Mouse (Mus musculus) E14TG2a.4 (cell line): Measurements from ENCODE around the gene Vmn1r8.
"Not testable (repeated sequence)": the region's sequence is repeated elsewhere in the genome, so short reads cannot be mapped to it uniquely, and the experiment has no call there.

Source experiments
- H3K27me3 ChIP-seq: 2 replicates; pipeline ENCODE4 v1.6.1; 2014; ENCODE audit warnings: low read length, control low read depth; ENCODE audit not compliant: insufficient read depth
- H3K36me3 ChIP-seq: 2 replicates; pipeline ENCODE4 v1.6.1; 2014; ENCODE audit warnings: low read length, control low read depth; ENCODE audit not compliant: insufficient read depth
- H3K4me1 ChIP-seq: replicated peaks from 2 replicates; pipeline ENCODE4 v1.6.1; 2014; ENCODE audit warnings: low read depth, low read length, control low read depth
- H3K4me3 ChIP-seq: replicated peaks from 2 replicates; pipeline ENCODE4 v1.5.1; 2014; ENCODE audit warnings: mild to moderate bottlenecking, low read length
- H3K9me3 ChIP-seq: 2 replicates; pipeline ENCODE4 v1.6.1; 2014; ENCODE audit warnings: low read length, control low read depth
- CTCF ChIP-seq: conservative IDR thresholded peaks from 2 replicates; pipeline ENCODE4 v1.5.1; 2014; ENCODE audit warnings: low read length
- NANOG ChIP-seq: IDR thresholded peaks from 2 replicates; pipeline ENCODE4 v1.6.1; 2014; ENCODE audit warnings: borderline replicate concordance, low read length, mixed read lengths
- POU5F1 ChIP-seq: IDR thresholded peaks from 2 replicates; pipeline ENCODE4 v1.6.1; 2014; ENCODE audit warnings: low read length, borderline replicate concordance

Gene Vmn1r8

GRCm38 (mm10) chr6:57031984-57032383 is at the start of gene Vmn1r8:
Gene Vmn1r8, plus strand, starts transcription at chr6:57032284.
- no peak for TF ChIP-seq POU5F1
- no peak for TF ChIP-seq NANOG
- no peak for TF ChIP-seq CTCF
- H3K27me3 ChIP-seq = no peaks in the 10 kb centered on the region
- no peak within 1 kb of the TSS for H3K4me3 ChIP-seq
- no peaks in the 10 kb centered on the region for H3K9me3 ChIP-seq
- no peaks in the 10 kb centered on the region for H3K36me3 ChIP-seq
- no peaks in the 10 kb centered on the region for H3K4me1 ChIP-seq

GRCm38 (mm10) chr6:56996943-56997342 is 35.1 kb upstream of the Vmn1r8 start, which contains the start of gene Vmn1r6:
Gene Vmn1r6, plus strand, starts transcription at chr6:56997243.
- no peak for TF ChIP-seq POU5F1
- TF ChIP-seq NANOG = no peak
- TF ChIP-seq CTCF = no peak
- no peak within 1 kb of the TSS for H3K4me3 ChIP-seq
- H3K27me3 ChIP-seq = no peaks in the 10 kb centered on the region
- H3K9me3 ChIP-seq = no peaks in the 10 kb centered on the region
- no peaks in the 10 kb centered on the region for H3K4me1 ChIP-seq
- no peaks in the 10 kb centered on the region for H3K36me3 ChIP-seq

- not testable (repeated sequence) for H3K9me3 ChIP-seq, H3K4me1 ChIP-seq, H3K27me3 ChIP-seq, H3K4me3 ChIP-seq, H3K36me3 ChIP-seq
These were observed 6.9 kb upstream of the Vmn1r8 start, which contains the start of gene Vmn1r7 for GRCm38 (mm10) chr6:57025224-57025623. Gene Vmn1r7, minus strand, starts transcription at chr6:57025324.

DNA sequence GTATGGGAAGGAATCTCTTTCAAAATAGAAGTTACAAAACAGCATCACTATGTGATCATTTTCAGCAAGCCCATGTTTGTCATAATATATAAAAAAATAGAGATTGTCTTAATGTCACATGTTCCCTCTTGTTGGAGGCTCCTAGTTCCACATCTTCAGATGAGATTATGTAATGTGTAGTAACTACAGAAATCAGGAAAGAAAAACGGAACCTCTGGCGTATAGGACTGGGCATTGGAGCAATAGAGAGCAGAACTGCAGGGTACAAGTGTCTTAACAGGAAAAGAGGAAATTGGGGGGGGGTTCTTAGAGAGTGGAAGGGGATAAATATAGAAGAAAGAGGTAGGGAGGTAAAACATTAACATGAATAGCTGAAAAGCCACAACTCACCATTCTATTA is 2.6 kb downstream of the Vmn1r8 start:
- no peak overlapping the region for H3K4me3 ChIP-seq
- H3K36me3 ChIP-seq = no peaks in the 10 kb centered on the region
- no peaks in the 10 kb centered on the region for H3K27me3 ChIP-seq
- TF ChIP-seq POU5F1 (no peak), NANOG (no peak), CTCF (no peak)
- no peaks in the 10 kb centered on the region for H3K4me1 ChIP-seq
- no peaks in the 10 kb centered on the region for H3K9me3 ChIP-seq

DNA sequence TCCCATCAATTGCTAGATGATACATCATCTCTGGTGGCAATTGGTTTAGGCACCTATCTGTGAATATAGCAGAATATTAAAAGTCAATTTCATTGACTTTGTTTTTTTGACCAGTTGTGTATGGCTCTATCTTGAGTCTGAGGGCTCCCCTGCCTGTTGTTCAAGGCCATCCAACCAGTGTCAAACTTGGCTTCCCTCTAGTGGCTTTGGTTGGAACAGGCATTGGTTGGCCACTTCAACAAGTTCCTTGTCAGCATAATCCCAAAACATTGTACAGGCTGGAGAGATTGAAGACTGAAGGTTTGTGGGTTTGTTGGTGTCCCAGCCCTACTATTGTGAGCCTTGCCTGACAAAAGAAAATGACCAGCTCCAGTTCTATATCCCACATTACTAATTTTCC is 31.6 kb downstream of the Vmn1r8 start:
- TF ChIP-seq NANOG (no peak), POU5F1 (no peak), CTCF (peak; percentile 36)
- H3K4me1 ChIP-seq = no peaks in the 10 kb centered on the region
- H3K36me3 ChIP-seq = no peaks in the 10 kb centered on the region
- H3K4me3 ChIP-seq = no peak overlapping the region
- H3K9me3 ChIP-seq = no peaks in the 10 kb centered on the region
- H3K27me3 ChIP-seq = no peaks in the 10 kb centered on the region

DNA sequence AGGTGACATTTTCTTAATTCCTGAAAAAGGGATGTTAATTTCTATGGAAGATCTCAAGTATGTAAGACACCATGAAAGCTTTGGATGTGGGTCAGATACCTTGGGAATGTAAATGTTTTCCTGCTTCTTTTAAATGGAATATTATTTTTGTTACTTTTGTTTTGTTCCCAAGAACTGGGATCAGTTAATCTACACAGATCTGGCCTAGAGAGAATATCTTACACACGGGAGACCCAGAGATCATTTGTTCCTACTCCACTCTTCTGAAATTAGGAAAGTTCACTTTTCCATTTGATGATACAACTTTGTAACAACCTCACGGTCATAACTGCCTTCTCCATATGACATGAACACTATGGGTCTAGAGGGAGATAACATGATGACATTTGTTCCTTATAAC is 34.4 kb downstream of the Vmn1r8 start, which contains the start of gene Vmn1r9:
Gene Vmn1r9 (plus strand): TSS at position 301 of the 400 bp plus-strand sequence.
- Histone ChIP-seq H3K36me3 (no peaks in the 10 kb centered on the region), H3K4me3 (no peak within 1 kb of the TSS), H3K4me1 (no peaks in the 10 kb centered on the region), H3K9me3 (no peaks in the 10 kb centered on the region), H3K27me3 (no peaks in the 10 kb centered on the region)
- TF ChIP-seq CTCF (no peak), POU5F1 (no peak), NANOG (no peak)
